Mouse (Mus musculus): Measurements from ENCODE around the gene Rdm1. TPM values are rescaled to one million over a fixed set of nuclear protein-coding genes. Genes with fewer than 3 reads are reported as not detected.

Rdm1 gene
- total and polyA plus RNA-seq, 3 experiments, result 6.5 to 6.8 TPM; not detected in 1

DNA sequence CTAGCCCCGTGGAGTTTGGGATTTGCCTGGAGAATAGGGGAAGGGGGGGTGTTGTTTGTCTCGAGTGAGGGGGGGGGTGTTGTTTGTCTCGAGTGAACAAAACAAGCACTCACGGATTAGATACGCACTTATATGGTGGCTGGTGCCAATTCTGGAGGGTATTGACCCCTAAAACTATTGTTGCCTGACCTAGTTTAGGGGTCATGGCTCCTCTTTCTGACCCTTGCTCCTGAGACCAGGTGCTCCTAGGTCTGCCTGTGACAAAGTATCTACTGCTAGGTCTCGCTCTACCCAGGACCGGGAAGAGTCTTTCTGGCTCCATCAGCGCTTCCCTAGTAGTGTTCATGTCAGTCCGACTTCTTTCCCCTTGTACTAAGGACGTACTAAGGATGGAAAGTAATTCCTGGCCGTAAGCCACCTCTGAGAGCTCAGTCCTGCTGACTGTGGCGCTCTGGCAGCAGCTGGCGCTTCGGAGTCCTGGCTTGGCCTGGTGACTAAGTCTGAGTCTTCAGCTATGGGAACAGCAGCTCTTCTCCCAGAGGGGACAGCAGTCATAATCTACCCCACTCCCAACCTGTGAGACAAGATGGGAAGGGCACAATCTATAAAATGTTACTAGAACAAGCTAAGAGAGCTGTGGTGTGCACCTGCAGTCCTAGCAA, 41.0 kb downstream of the Rdm1 start:
- DNase-seq (ENCODE audit: low read depth, low spot score), result no peak
- Histone ChIP-seq H3K27me3 (ENCODE audit: control insufficient read depth in 1 of 2, insufficient read depth in 2 of 2, low read length in 2 of 2) (0 out of 4 replicates have a peak, but pooled peaks cover 0 to under 1% of the 10 kb centered on the region in 2 experiments), H3K9me3 (replicated peaks; ENCODE audit: insufficient read depth, low read length) (no peaks in the 10 kb centered on the region), H3K4me1 (ENCODE audit: control insufficient read depth in 1 of 2, insufficient read depth in 2 of 2, low read length in 2 of 2) (peaks cover 2 to 33% of the 10 kb centered on the region in 2 experiments; a peak in 2 of 4 replicates), H3K9ac (ENCODE audit: control insufficient read depth, low read depth, low read length, poor library complexity, severe bottlenecking) (no peak overlapping the region), H3K36me3 (ENCODE audit: control insufficient read depth in 1 of 2, insufficient read depth in 2 of 2, low read length in 2 of 2) (peaks cover 0 to 19% of the 10 kb centered on the region in 2 experiments; a peak in 2 of 4 replicates), H3K79me2 (ENCODE audit: control insufficient read depth, insufficient read depth, low read length, poor library complexity) (no peaks in the 10 kb centered on the region), H3K4me3 (ENCODE audit: control insufficient read depth in 1 of 2, insufficient read depth in 1 of 2, low read depth in 2 of 2, low read length in 2 of 2) (no peak overlapping the region), H3K27ac (ENCODE audit: control insufficient read depth, low read depth, low read length) (no peak overlapping the region)
- no peak for TF ChIP-seq TAL1 (IDR thresholded peaks at IDR 0.05; ENCODE audit: low read length)
- TF ChIP-seq MAFK (IDR thresholded peaks at IDR 0.05; ENCODE audit: borderline replicate concordance, low read depth, low read length), result no peak
- no peak for TF ChIP-seq KAT2A (conservative IDR thresholded peaks at IDR 0.05; ENCODE audit: low read depth, low read length)
- no peak for TF ChIP-seq CTCF (IDR thresholded peaks at IDR 0.05 in 2 of 3, conservative IDR thresholded peaks at IDR 0.05 in 1 of 3; ENCODE audit: control insufficient read depth in 1 of 3, insufficient read depth in 1 of 3, low read depth in 2 of 3, low read length in 3 of 3, poor library complexity in 1 of 3, severe bottlenecking in 1 of 3)
- no peak for TF ChIP-seq POLR2A (IDR thresholded peaks at IDR 0.05; ENCODE audit: control insufficient read depth in 1 of 2, insufficient read depth in 1 of 2, low read depth in 1 of 2, low read length in 2 of 2, poor library complexity in 1 of 2)

DNA sequence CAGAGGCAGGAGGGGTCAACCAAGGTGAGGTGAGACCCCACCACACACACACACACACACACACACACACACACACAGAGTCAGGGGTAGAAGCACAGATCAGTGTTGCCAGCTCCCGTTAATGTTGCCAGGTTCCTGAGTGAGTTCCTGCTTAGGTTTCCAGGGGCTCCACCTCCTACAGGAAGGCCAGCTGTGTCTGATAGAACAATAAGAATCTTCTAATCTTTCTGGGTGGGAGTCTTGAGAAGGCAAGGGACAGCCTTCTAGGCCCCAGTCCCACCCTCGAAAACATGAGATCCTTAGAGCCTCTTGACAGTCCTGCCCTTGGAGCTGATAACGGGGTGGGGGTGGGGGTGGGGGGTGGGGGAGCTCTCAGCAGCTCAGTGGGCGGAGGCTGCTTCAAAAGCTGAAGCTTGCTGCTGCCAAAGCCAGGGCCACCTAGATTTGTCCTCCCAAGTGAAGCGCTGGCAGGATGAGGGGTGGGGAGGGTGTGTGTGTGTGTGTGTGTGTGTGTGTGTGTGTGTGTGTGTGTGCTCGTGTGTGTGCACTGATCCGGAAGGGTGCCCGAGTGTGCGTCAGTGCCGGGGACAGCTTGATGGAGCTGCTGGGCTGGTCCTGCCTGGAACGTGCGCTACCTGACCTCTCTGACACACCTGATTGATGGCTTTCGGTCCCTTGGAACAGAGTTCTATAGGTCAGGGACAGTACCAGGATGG, 41.7 kb downstream of the Rdm1 start:
- H3K27ac ChIP-seq (ENCODE audit: control insufficient read depth, low read depth, low read length), result no peak overlapping the region
- no peak overlapping the region for H3K9ac ChIP-seq (ENCODE audit: control insufficient read depth, low read depth, low read length, poor library complexity, severe bottlenecking)
- no peak overlapping the region for H3K4me3 ChIP-seq (ENCODE audit: control insufficient read depth in 1 of 2, insufficient read depth in 1 of 2, low read depth in 2 of 2, low read length in 2 of 2)
- no peaks in the 10 kb centered on the region for H3K9me3 ChIP-seq (replicated peaks; ENCODE audit: insufficient read depth, low read length)
- H3K27me3 ChIP-seq (ENCODE audit: control insufficient read depth in 1 of 2, insufficient read depth in 2 of 2, low read length in 2 of 2), result 0 out of 4 replicates have a peak, but pooled peaks cover 0 to 1% of the 10 kb centered on the region in 2 experiments
- peak; percentile 61 for DNase-seq (ENCODE audit: low read depth, low spot score)
- H3K79me2 ChIP-seq (ENCODE audit: control insufficient read depth, insufficient read depth, low read length, poor library complexity), result no peaks in the 10 kb centered on the region
- TF ChIP-seq SMC3 (IDR thresholded peaks at IDR 0.05; ENCODE audit: low read depth, low read length), result no peak
- TF ChIP-seq SIN3A (IDR thresholded peaks at IDR 0.05; ENCODE audit: low read length), result 0 out of 2 replicates have a peak, but pooled peaks have one; percentile 26
- TF ChIP-seq GATA1 (IDR thresholded peaks at IDR 0.05; ENCODE audit: low read depth, low read length), result 0 out of 2 replicates have a peak, but pooled peaks have one; percentile 14
- H3K36me3 ChIP-seq (ENCODE audit: control insufficient read depth in 1 of 2, insufficient read depth in 2 of 2, low read length in 2 of 2), result peaks cover 0 to 19% of the 10 kb centered on the region in 2 experiments; a peak in 2 of 4 replicates
- peaks cover 2 to 32% of the 10 kb centered on the region in 2 experiments; a peak in 2 of 4 replicates for H3K4me1 ChIP-seq (ENCODE audit: control insufficient read depth in 1 of 2, insufficient read depth in 2 of 2, low read length in 2 of 2)

DNA sequence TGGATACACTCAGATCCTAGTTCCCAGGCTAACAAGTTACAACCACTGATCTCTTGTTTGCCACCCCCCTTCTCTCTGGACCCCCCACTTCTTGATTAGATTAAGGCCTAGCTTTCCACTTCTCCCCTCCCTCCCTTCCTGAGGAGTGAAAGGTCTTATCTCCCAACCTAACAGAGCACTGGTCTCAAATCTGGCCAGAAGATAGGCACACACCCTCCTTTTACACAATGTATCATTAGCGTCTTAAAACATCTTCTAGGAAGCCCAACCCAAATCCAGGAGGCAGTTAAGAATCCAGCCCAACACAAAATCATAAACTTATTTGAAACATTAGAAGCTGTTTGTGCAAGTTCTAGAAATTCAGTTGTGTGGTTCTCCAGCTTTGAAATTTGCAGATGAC, 43.3 kb downstream of the Rdm1 start:
- Histone ChIP-seq H3K9ac (ENCODE audit: control insufficient read depth, low read depth, low read length, poor library complexity, severe bottlenecking) (no peak overlapping the region), H3K36me3 (ENCODE audit: control insufficient read depth in 1 of 2, insufficient read depth in 2 of 2, low read length in 2 of 2) (peaks cover 0 to 15% of the 10 kb centered on the region in 2 experiments; a peak in 2 of 4 replicates), H3K4me3 (ENCODE audit: control insufficient read depth in 1 of 2, insufficient read depth in 1 of 2, low read depth in 2 of 2, low read length in 2 of 2) (no peak overlapping the region), H3K79me2 (ENCODE audit: control insufficient read depth, insufficient read depth, low read length, poor library complexity) (no peaks in the 10 kb centered on the region), H3K9me3 (replicated peaks; ENCODE audit: insufficient read depth, low read length) (no peaks in the 10 kb centered on the region), H3K27me3 (ENCODE audit: control insufficient read depth in 1 of 2, insufficient read depth in 2 of 2, low read length in 2 of 2) (0 out of 4 replicates have a peak, but pooled peaks cover 0 to 1% of the 10 kb centered on the region in 2 experiments), H3K4me1 (ENCODE audit: control insufficient read depth in 1 of 2, insufficient read depth in 2 of 2, low read length in 2 of 2) (peaks cover 0 to 29% of the 10 kb centered on the region in 2 experiments; a peak in 2 of 4 replicates), H3K27ac (ENCODE audit: control insufficient read depth, low read depth, low read length) (no peak overlapping the region)
- DNase-seq (ENCODE audit: low read depth, low spot score), result no peak
- TF ChIP-seq GATA1 (IDR thresholded peaks at IDR 0.05; ENCODE audit: low read depth, low read length) (peak; percentile 42; the same call in 1 of the 2 replicates), NELFE (IDR thresholded peaks at IDR 0.05; ENCODE audit: low read depth, low read length) (no peak), RCOR1 (IDR thresholded peaks at IDR 0.05; ENCODE audit: low read depth, low read length) (peak; percentile 63; the same call in 1 of the 2 replicates), POLR2AphosphoS5 (IDR thresholded peaks at IDR 0.05; ENCODE audit: borderline replicate concordance, low read depth, low read length) (no peak), TBP (IDR thresholded peaks at IDR 0.05; ENCODE audit: low read depth, low read length) (no peak), ZKSCAN1 (IDR thresholded peaks at IDR 0.05; ENCODE audit: low read depth, low read length) (no peak), GABPA (IDR thresholded peaks at IDR 0.05; ENCODE audit: low read depth, low read length) (no peak), BHLHE40 (IDR thresholded peaks at IDR 0.05; ENCODE audit: borderline replicate concordance, low read depth, low read length) (no peak), TCF12 (IDR thresholded peaks at IDR 0.05; ENCODE audit: low read depth, low read length) (0 out of 2 replicates have a peak, but pooled peaks have one; percentile 10), KAT2A (conservative IDR thresholded peaks at IDR 0.05; ENCODE audit: low read depth, low read length) (no peak), TAL1 (IDR thresholded peaks at IDR 0.05; ENCODE audit: low read length) (no peak), ZNF384 (IDR thresholded peaks at IDR 0.05; ENCODE audit: low read depth, low read length) (no peak), MYB (IDR thresholded peaks at IDR 0.05; ENCODE audit: low read depth, low read length) (no peak), USF2 (IDR thresholded peaks at IDR 0.05; ENCODE audit: borderline replicate concordance in 1 of 2, insufficient read depth in 1 of 2, low read depth in 1 of 2, low read length in 2 of 2) (no peak), SIN3A (IDR thresholded peaks at IDR 0.05; ENCODE audit: low read length) (no peak), RAD21 (IDR thresholded peaks at IDR 0.05; ENCODE audit: low read depth, low read length) (no peak), ELF1 (IDR thresholded peaks at IDR 0.05; ENCODE audit: low read depth, low read length) (no peak), MAX (IDR thresholded peaks at IDR 0.05; ENCODE audit: low read length) (no peak), ZMIZ1 (IDR thresholded peaks at IDR 0.05; ENCODE audit: low read depth, low read length) (no peak)
